Mouse (Mus musculus): ENCODE results near the gene Bckdha.

- TF ChIP-seq POLR2A (IDR thresholded peaks at IDR 0.05; ENCODE audit: low read depth, low read length) (0 out of 2 replicates have a peak, but pooled peaks have one; percentile 10), CTCF (IDR thresholded peaks at IDR 0.05; ENCODE audit: extremely low read depth, insufficient read depth, insufficient read length, insufficient replicate concordance) (peak; percentile 82)
These were observed 28.1 kb upstream of the Bckdha start, which contains the start of gene Tgfb1 for GRCm38 (mm10) chr7:25686680-25687531.

Measured in spleen, adult 2 months (tissue).